Mouse (Mus musculus) heart, embryonic 16.5 days (tissue): ENCODE results near the gene Pip4k2a. TPM values are rescaled to one million over a fixed set of nuclear protein-coding genes. Genes with fewer than 3 reads are reported as not detected.

Experiments used
- ATAC-seq: fragments of 200-750 bp; cut with Nextera tagmentation; replicated peaks from 2 replicates; pipeline ENCODE4 v1.8.0; 2017; ENCODE audit warnings: moderate number of reproducible peaks; ENCODE audit not compliant: insufficient read depth, low FRiP score; ENCODE audit errors: extremely low read depth
- H3K27ac ChIP-seq: fragments of 300-500 bp; sonication (generic); 2 replicates; pipeline ENCODE4 v1.5.1; 2014; ENCODE audit warnings: mild to moderate bottlenecking, low read length, control low read depth, moderate library complexity
- H3K27me3 ChIP-seq: fragments of 300-500 bp; sonication (generic); 2 replicates; pipeline ENCODE4 v1.6.1; 2014; ENCODE audit warnings: low read length, mixed read lengths; ENCODE audit not compliant: control insufficient read depth, insufficient read depth
- H3K36me3 ChIP-seq: fragments of 300-500 bp; sonication (generic); 2 replicates; pipeline ENCODE4 v1.6.1; 2014; ENCODE audit not compliant: control insufficient read depth, insufficient read depth
- H3K4me1 ChIP-seq: fragments of 300-500 bp; sonication (generic); 2 replicates; pipeline ENCODE4 v1.6.1; 2014; ENCODE audit warnings: low read length, mixed read lengths; ENCODE audit not compliant: control insufficient read depth, insufficient read depth
- H3K4me2 ChIP-seq: fragments of 300-500 bp; sonication (generic); 2 replicates; pipeline ENCODE4 v1.6.1; 2014; ENCODE audit warnings: low read depth, mild to moderate bottlenecking, control low read depth, low read length
- H3K4me3 ChIP-seq: fragments of 300-500 bp; sonication (generic); 2 replicates; pipeline ENCODE4 v1.5.1; 2014; ENCODE audit warnings: mild to moderate bottlenecking, control low read depth, low read length
- H3K9ac ChIP-seq: fragments of 300-500 bp; sonication (generic); 2 replicates; pipeline ENCODE4 v1.6.1; 2014; ENCODE audit warnings: low read length, control low read depth
- H3K9me3 ChIP-seq: fragments of 300-500 bp; sonication (generic); replicated peaks from 2 replicates; pipeline ENCODE4 v1.6.1; 2016; ENCODE audit warnings: low read length; ENCODE audit not compliant: control insufficient read depth
- WGBS: fragments of 180-500 bp; shearing (Covaris S2); extraction: QIAGEN DNeasy Blood & Tissue Kit; methylation state at CpG from one replicate; pipeline ENCODE4 v1.1.7; 2014; 5-methylcytosine and 5-hydroxymethylcytosine counted together
- polyA plus RNA-seq: library from polyadenylated mRNA; unstranded; fragments of >200 nt; fragmentation: Nextera tagmentation; extraction: Ambion mirVana; gene quantifications from 2 replicates; pipeline ENCODE4 v1.2.1, GENCODE M21; 2015

Gene Pip4k2a
- polyA plus RNA-seq, 1 experiment from 2014 or later: 10.0 TPM

DNA sequence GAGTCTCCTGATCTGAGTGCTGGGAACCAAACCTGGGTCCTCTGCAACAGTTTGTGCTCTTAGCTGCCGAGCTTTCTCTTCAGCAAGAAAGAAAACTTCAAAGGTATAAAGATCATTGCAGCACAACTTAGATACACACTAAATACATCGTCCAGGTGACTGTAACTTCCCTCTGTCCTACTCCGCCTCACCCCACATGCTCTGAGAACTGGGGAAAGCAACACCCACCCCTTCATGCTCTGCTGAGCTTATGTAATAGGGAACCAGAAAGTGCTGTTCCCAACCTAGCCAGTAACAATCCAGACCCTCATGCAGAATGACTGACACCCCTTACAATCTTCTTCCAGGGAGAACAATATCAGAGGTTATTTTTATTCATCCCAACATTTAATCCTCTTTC is 41.5 kb downstream of the Pip4k2a start:
- peaks cover 47% of the 10 kb centered on the region for H3K4me1 ChIP-seq
- no peak for ATAC-seq
- H3K36me3 ChIP-seq: no peaks in the 10 kb centered on the region
- whole genome bisulfite sequencing: 85% methylated on average over 3 of the region's 3 CpGs
- no peaks in the 10 kb centered on the region for H3K27me3 ChIP-seq
- H3K27ac ChIP-seq: no peak overlapping the region
- no peak overlapping the region for H3K9ac ChIP-seq
- no peak overlapping the region for H3K4me3 ChIP-seq
- H3K9me3 ChIP-seq: no peaks in the 10 kb centered on the region
- H3K4me2 ChIP-seq: no peak overlapping the region

DNA sequence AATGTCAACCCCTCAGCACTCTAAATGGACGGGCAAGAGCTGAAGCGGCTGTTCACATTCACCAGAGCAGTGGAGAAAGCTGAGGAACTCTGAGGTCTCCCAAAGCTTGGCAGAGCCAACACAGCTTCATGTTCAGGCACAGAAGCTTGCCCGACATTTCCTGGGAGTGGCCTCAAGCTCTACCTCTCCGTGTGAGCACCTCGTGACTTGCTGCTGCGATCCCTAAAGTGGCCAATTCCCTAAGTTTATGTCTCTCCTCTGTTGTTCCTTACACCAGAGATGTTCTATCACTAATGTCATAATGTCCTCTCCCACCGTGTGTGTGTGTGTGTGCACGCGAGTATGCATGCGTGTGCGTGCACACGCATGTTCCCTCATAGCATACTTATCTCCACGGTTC is 42.3 kb downstream of the Pip4k2a start:
- no peak for ATAC-seq
- peak overlapping the region; percentile 2; the same call in 1 of the 2 replicates for H3K27ac ChIP-seq
- peaks cover 45% of the 10 kb centered on the region for H3K4me1 ChIP-seq
- no peak overlapping the region for H3K9ac ChIP-seq
- H3K27me3 ChIP-seq: no peaks in the 10 kb centered on the region
- no peaks in the 10 kb centered on the region for H3K9me3 ChIP-seq
- WGBS: 75% methylated on average over 13 of the region's 13 CpGs
- H3K4me3 ChIP-seq: no peak overlapping the region
- H3K4me2 ChIP-seq: no peak overlapping the region
- H3K36me3 ChIP-seq: no peaks in the 10 kb centered on the region

- Histone ChIP-seq H3K4me1 (peaks cover 39% of the 10 kb centered on the region), H3K9ac (no peak overlapping the region), H3K36me3 (no peaks in the 10 kb centered on the region), H3K9me3 (no peaks in the 10 kb centered on the region), H3K4me3 (no peak overlapping the region), H3K4me2 (no peak overlapping the region), H3K27me3 (no peaks in the 10 kb centered on the region), H3K27ac (no peak overlapping the region; the same call in 1 of the 2 replicates)
- ATAC-seq: no peak
- WGBS: 65% methylated on average over 4 of the region's 4 CpGs
Observed at GRCm38 (mm10) chr2:18955022-18955421, 42.9 kb downstream of the Pip4k2a start.

DNA sequence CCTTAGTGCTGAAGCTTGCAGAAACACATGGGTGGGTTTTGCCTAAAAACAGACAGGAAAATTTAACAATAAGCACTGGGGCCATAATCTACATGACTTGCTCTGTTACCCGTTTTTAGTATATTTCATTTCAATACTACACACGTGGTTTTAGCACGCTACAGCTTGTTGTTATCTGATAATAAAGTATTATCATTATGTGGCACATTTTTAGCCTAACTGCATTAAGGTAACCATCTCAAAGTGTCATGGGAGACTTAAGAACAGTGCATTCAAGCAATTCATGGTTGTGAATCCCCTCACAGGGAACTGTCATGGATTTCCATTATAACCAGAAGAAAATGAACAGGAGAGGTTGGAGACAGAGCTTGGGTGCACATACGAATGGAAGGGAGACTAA is 43.5 kb downstream of the Pip4k2a start:
- Histone ChIP-seq H3K4me1 (peaks cover 39% of the 10 kb centered on the region), H3K27ac (no peak overlapping the region), H3K4me3 (no peak overlapping the region), H3K9ac (no peak overlapping the region), H3K9me3 (no peaks in the 10 kb centered on the region), H3K27me3 (no peaks in the 10 kb centered on the region), H3K36me3 (no peaks in the 10 kb centered on the region), H3K4me2 (no peak overlapping the region)
- 71% methylated on average over 4 of the region's 4 CpGs for WGBS
- ATAC-seq: no peak

GRCm38 (mm10) chr2:18952102-18952673 is 45.7 kb downstream of the Pip4k2a start:
- peak overlapping the region; percentile 25; the same call in 1 of the 2 replicates for H3K27ac ChIP-seq
- peak overlapping the region; percentile 25; the same call in 1 of the 2 replicates for H3K4me2 ChIP-seq
- 43% methylated on average over 7 of the region's 7 CpGs for WGBS
- no peak for ATAC-seq
- H3K27me3 ChIP-seq: no peaks in the 10 kb centered on the region
- peaks cover 39% of the 10 kb centered on the region for H3K4me1 ChIP-seq
- no peak overlapping the region for H3K9ac ChIP-seq
- no peaks in the 10 kb centered on the region for H3K9me3 ChIP-seq
- no peak overlapping the region for H3K4me3 ChIP-seq
- no peaks in the 10 kb centered on the region for H3K36me3 ChIP-seq

DNA sequence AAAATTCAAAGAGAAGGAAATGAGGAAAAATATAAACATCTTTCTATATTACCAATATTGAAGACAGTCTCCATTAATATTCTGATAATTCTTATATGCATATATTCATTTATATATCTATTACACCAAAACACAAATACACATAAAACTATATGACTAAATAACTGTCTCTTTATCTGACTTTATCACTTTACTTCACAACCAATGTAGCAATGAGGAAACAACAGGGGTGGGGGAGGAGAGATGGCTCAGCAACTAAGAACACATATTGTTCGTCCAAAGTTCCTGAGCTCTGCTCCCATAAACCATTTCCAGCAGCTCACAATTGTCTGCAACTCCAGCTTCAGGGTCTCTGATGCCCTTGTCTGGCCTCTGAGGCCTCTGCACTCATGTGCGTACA is 47.2 kb downstream of the Pip4k2a start:
- 72% methylated on average over 2 of the region's 2 CpGs for WGBS
- no peaks in the 10 kb centered on the region for H3K27me3 ChIP-seq
- no peak overlapping the region for H3K27ac ChIP-seq
- H3K4me3 ChIP-seq: no peak overlapping the region
- H3K9ac ChIP-seq: no peak overlapping the region
- H3K4me2 ChIP-seq: no peak overlapping the region
- no peaks in the 10 kb centered on the region for H3K36me3 ChIP-seq
- no peaks in the 10 kb centered on the region for H3K9me3 ChIP-seq
- peaks cover 32% of the 10 kb centered on the region for H3K4me1 ChIP-seq
- ATAC-seq: no peak

- Histone ChIP-seq H3K4me1 (peaks cover 30% of the 10 kb centered on the region), H3K4me3 (no peak overlapping the region), H3K36me3 (no peaks in the 10 kb centered on the region), H3K27ac (no peak overlapping the region), H3K27me3 (no peaks in the 10 kb centered on the region), H3K9me3 (no peaks in the 10 kb centered on the region), H3K9ac (no peak overlapping the region), H3K4me2 (no peak overlapping the region)
- WGBS: 70% methylated on average over 7 of the region's 7 CpGs
- ATAC-seq: no peak
Observed at GRCm38 (mm10) chr2:18948741-18949140, 49.2 kb downstream of the Pip4k2a start.

GRCm38 (mm10) chr2:18947669-18948459 is 50.1 kb downstream of the Pip4k2a start:
- H3K9me3 ChIP-seq: no peaks in the 10 kb centered on the region
- H3K4me2 ChIP-seq: no peak overlapping the region
- no peak overlapping the region for H3K4me3 ChIP-seq
- WGBS: 41% methylated on average over 7 of the region's 7 CpGs
- H3K27ac ChIP-seq: peak overlapping the region; percentile 52
- H3K27me3 ChIP-seq: no peaks in the 10 kb centered on the region
- H3K9ac ChIP-seq: no peak overlapping the region
- ATAC-seq: no peak
- no peaks in the 10 kb centered on the region for H3K36me3 ChIP-seq
- H3K4me1 ChIP-seq: peaks cover 35% of the 10 kb centered on the region

- Histone ChIP-seq H3K9me3 (no peaks in the 10 kb centered on the region), H3K27me3 (no peaks in the 10 kb centered on the region)
- no peak for ATAC-seq
Observed at GRCm38 (mm10) chr2:18945438-18945837, 52.5 kb downstream of the Pip4k2a start.

More at GRCm38 (mm10) chr2:18945438-18945837, 52.5 kb downstream of the Pip4k2a start:
- Histone ChIP-seq H3K36me3 (no peaks in the 10 kb centered on the region), H3K9ac (no peak overlapping the region), H3K4me1 (peaks cover 36% of the 10 kb centered on the region), H3K27ac (no peak overlapping the region), H3K4me3 (no peak overlapping the region), H3K4me2 (no peak overlapping the region)
- 50% methylated on average over 1 of the region's 1 CpGs for WGBS
